Mouse (Mus musculus): Measurements from ENCODE around the gene Myoc. TPM values are rescaled to one million over a fixed set of nuclear protein-coding genes. Genes with fewer than 3 reads are reported as not detected.

Myoc gene
- polyA plus RNA-seq, 1 experiment from 2014 or later, result not detected

DNA sequence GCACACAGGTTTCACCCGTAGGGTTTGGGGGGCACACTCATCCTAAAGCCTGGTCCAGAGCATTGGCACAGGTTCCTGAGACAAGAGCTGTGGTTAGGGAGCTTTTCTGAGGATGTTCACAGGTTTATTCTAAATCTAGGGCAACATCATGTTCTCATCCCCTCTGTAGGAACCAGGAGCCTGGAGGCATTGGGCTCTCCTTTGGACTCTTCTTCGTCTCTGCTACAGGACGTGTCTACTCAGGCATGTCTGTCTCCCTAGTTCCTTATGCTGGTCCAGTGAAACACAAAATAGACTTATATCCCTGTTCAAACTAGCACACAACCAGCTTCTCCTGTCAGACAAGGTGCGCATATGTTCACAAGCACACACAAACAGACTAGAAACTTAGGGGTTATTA, 420 bp upstream of the Myoc start:
- Histone ChIP-seq H3K4me2 (replicated peaks; ENCODE audit: low read depth) (no peak overlapping the region), H3K9me3 (ENCODE audit: control insufficient read depth, low read length) (no peaks in the 10 kb centered on the region), H3K9ac (ENCODE audit: low read length) (no peak overlapping the region), H3K36me3 (ENCODE audit: control insufficient read depth, insufficient read depth, low read length) (no peaks in the 10 kb centered on the region), H3K4me1 (replicated peaks; ENCODE audit: control insufficient read depth, insufficient read depth) (no peaks in the 10 kb centered on the region), H3K4me3 (ENCODE audit: low read depth, low read length) (no peak overlapping the region), H3K27me3 (ENCODE audit: control insufficient read depth, insufficient read depth, low read length) (no peaks in the 10 kb centered on the region), H3K27ac (replicated peaks) (no peak overlapping the region)
- WGBS, result 89% methylated on average over 4 of the region's 4 CpGs
- no peak for DNase-seq (ENCODE audit: low spot score)
- no peak for ATAC-seq (ENCODE audit: low FRiP score, low TSS enrichment)
- TF ChIP-seq EP300 (optimal IDR thresholded peaks at IDR 0.05) (no peak), CTCF (IDR thresholded peaks at IDR 0.05; ENCODE audit: low read depth) (no peak)

DNA sequence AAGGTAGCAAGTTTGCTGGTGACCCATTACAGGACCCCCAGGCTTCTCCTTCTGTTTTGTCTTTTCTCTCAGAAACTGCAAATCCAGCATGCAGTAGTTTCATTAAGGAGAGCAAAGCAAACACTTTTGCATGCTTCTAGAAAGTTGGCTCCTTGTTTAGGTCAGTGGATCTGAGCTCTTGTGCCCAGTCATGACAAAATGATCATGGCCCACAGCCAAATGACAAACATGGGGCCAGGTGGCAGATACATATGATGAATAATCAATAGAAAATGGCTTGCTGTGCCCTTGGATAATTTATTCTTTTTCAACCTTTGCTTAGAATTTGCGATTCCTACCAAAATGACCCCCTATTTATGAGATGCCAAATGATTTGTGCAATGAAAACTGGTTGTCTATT, 906 bp downstream of the Myoc start:
- 83% methylated on average over 1 of the region's 1 CpGs for WGBS
- TF ChIP-seq EP300 (optimal IDR thresholded peaks at IDR 0.05), result no peak
- no peak for TF ChIP-seq CTCF (IDR thresholded peaks at IDR 0.05; ENCODE audit: low read depth)

DNA sequence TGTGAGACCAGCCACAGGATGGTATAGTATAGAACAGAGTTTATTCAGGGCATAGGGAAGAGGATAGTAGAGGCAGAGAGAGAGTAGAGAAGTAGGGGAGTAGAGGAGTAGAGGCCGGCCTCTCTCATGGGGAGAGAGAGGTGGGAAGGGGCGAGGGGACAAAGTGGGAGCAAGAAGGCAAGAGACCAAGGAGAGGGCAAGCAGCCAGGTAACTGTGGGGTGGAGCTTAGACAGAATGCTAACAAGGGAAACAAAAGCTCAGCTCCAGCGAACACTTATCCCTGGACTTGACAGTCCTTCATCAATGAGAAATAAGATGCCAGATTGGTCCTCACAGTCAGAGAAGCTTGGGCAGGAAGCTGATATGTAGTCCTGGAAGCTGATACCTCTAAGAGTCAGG, 3.6 kb downstream of the Myoc start:
- 80% methylated on average over 3 of the region's 3 CpGs for WGBS
- no peak overlapping the region for H3K9ac ChIP-seq (ENCODE audit: low read length)

More for the DNA sequence above, 906 bp downstream of the Myoc start:
- no peak for DNase-seq (ENCODE audit: low spot score)
- no peak overlapping the region for H3K27ac ChIP-seq (replicated peaks)
- no peak overlapping the region for H3K4me3 ChIP-seq (ENCODE audit: low read depth, low read length)
- no peaks in the 10 kb centered on the region for H3K36me3 ChIP-seq (ENCODE audit: control insufficient read depth, insufficient read depth, low read length)
- no peaks in the 10 kb centered on the region for H3K9me3 ChIP-seq (ENCODE audit: control insufficient read depth, low read length)
- no peak for ATAC-seq (ENCODE audit: low FRiP score, low TSS enrichment)
- H3K27me3 ChIP-seq (ENCODE audit: control insufficient read depth, insufficient read depth, low read length), result no peaks in the 10 kb centered on the region
- peaks cover 2% of the 10 kb centered on the region; the same call in 1 of the 2 replicates for H3K4me1 ChIP-seq (replicated peaks; ENCODE audit: control insufficient read depth, insufficient read depth)
- no peak overlapping the region for H3K9ac ChIP-seq (ENCODE audit: low read length)
- H3K4me2 ChIP-seq (replicated peaks; ENCODE audit: low read depth), result no peak overlapping the region

DNA sequence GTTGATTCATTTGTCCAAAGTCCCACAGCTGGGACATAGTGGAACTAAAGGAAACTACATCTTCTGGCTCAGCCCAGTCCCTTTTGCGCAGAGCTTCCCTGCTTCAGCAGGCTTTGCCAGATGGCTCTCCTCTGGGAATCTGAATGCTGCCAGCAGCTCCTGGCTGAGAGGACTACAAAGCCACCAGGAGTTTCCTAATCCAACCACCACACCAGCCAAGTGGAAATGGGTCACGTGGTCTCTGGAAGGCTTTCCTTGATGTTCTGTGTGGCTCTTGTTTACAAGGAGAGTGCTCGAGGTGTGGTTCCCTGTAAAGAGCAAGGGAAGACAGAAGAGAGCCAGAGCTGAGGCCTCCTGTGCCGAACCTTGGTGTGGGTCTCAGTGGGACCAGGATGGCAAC, 4.8 kb downstream of the Myoc start:
- peaks cover 2% of the 10 kb centered on the region; the same call in 1 of the 2 replicates for H3K4me1 ChIP-seq (replicated peaks; ENCODE audit: control insufficient read depth, insufficient read depth)
- H3K9me3 ChIP-seq (ENCODE audit: control insufficient read depth, low read length), result no peaks in the 10 kb centered on the region
- no peak for ATAC-seq (ENCODE audit: low FRiP score, low TSS enrichment)
- no peak for DNase-seq (ENCODE audit: low spot score)
- H3K36me3 ChIP-seq (ENCODE audit: control insufficient read depth, insufficient read depth, low read length), result no peaks in the 10 kb centered on the region
- H3K4me3 ChIP-seq (ENCODE audit: low read depth, low read length), result no peak overlapping the region
- H3K27ac ChIP-seq (replicated peaks), result no peak overlapping the region
- TF ChIP-seq CTCF (IDR thresholded peaks at IDR 0.05; ENCODE audit: low read depth), result no peak
- no peak for TF ChIP-seq EP300 (optimal IDR thresholded peaks at IDR 0.05)
- WGBS, result 21% methylated on average over 4 of the region's 4 CpGs
- H3K27me3 ChIP-seq (ENCODE audit: control insufficient read depth, insufficient read depth, low read length), result no peaks in the 10 kb centered on the region
- H3K4me2 ChIP-seq (replicated peaks; ENCODE audit: low read depth), result no peak overlapping the region
- no peak overlapping the region for H3K9ac ChIP-seq (ENCODE audit: low read length)

More for the DNA sequence above, 3.6 kb downstream of the Myoc start:
- Histone ChIP-seq H3K4me1 (replicated peaks; ENCODE audit: control insufficient read depth, insufficient read depth) (peaks cover 2% of the 10 kb centered on the region; the same call in 1 of the 2 replicates), H3K9me3 (ENCODE audit: control insufficient read depth, low read length) (no peaks in the 10 kb centered on the region), H3K27me3 (ENCODE audit: control insufficient read depth, insufficient read depth, low read length) (no peaks in the 10 kb centered on the region), H3K36me3 (ENCODE audit: control insufficient read depth, insufficient read depth, low read length) (no peaks in the 10 kb centered on the region), H3K4me3 (ENCODE audit: low read depth, low read length) (no peak overlapping the region), H3K27ac (replicated peaks) (no peak overlapping the region), H3K4me2 (replicated peaks; ENCODE audit: low read depth) (no peak overlapping the region)
- DNase-seq (ENCODE audit: low spot score) (no peak), ATAC-seq (ENCODE audit: low FRiP score, low TSS enrichment) (no peak)
- TF ChIP-seq EP300 (optimal IDR thresholded peaks at IDR 0.05) (no peak), CTCF (IDR thresholded peaks at IDR 0.05; ENCODE audit: low read depth) (no peak)

DNA sequence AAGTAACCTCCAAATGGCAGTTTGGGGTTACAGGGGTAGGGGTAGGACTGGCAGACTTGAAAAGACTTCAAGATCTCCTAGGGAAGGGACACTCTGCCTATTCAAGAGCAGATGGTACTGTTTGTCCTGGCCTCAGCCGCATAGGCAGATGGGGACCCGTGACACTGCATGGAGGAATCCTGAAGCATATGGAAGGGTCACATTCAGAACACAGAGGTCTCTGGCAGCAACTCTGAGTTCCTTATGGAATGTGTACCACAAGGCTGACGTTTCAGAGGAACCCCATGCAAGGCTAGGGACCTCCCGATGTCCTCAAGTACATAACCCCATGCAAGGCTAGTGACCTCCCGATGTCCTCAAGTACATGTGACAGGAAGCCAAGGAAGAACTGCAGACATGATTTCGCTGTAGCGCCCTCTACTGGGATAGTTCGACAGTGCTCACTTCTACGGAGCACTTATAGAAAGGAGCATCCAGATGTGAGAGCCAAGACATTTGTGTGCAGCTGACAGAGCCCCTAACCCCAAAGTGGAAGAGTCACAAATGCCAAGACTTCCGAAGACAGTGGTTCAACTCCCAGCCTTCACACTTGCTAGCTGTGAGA, 7.2 kb downstream of the Myoc start:
- DNase-seq (ENCODE audit: low spot score) (no peak), ATAC-seq (ENCODE audit: low FRiP score, low TSS enrichment) (no peak)
- Histone ChIP-seq H3K36me3 (ENCODE audit: control insufficient read depth, insufficient read depth, low read length) (no peaks in the 10 kb centered on the region), H3K4me1 (replicated peaks; ENCODE audit: control insufficient read depth, insufficient read depth) (peaks cover 2% of the 10 kb centered on the region; the same call in 1 of the 2 replicates), H3K9me3 (ENCODE audit: control insufficient read depth, low read length) (no peaks in the 10 kb centered on the region), H3K27me3 (ENCODE audit: control insufficient read depth, insufficient read depth, low read length) (no peaks in the 10 kb centered on the region), H3K27ac (replicated peaks) (no peak overlapping the region), H3K4me2 (replicated peaks; ENCODE audit: low read depth) (no peak overlapping the region), H3K4me3 (ENCODE audit: low read depth, low read length) (no peak overlapping the region), H3K9ac (ENCODE audit: low read length) (no peak overlapping the region)
- TF ChIP-seq CTCF (IDR thresholded peaks at IDR 0.05; ENCODE audit: low read depth) (peak; percentile 43), EP300 (optimal IDR thresholded peaks at IDR 0.05) (no peak)
- 79% methylated on average over 10 of the region's 10 CpGs for WGBS

DNA sequence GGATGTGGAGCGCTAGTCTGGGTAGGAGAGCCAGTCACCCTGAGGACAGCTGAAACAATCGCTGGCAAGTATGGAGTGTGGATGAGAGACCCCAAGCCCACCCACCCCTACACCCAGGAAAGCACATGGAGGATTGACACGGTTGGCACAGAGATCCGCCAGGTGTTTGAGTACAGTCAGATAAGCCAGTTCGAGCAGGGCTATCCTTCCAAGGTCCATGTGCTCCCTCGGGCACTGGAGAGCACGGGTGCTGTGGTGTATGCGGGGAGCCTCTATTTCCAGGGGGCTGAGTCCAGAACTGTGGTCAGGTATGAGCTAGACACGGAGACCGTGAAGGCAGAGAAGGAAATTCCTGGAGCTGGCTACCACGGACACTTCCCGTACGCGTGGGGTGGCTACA, 9.5 kb downstream of the Myoc start:
- Histone ChIP-seq H3K9me3 (ENCODE audit: control insufficient read depth, low read length) (no peaks in the 10 kb centered on the region), H3K27ac (replicated peaks) (no peak overlapping the region), H3K9ac (ENCODE audit: low read length) (no peak overlapping the region), H3K36me3 (ENCODE audit: control insufficient read depth, insufficient read depth, low read length) (no peaks in the 10 kb centered on the region), H3K4me3 (ENCODE audit: low read depth, low read length) (no peak overlapping the region), H3K4me1 (replicated peaks; ENCODE audit: control insufficient read depth, insufficient read depth) (peaks cover 2% of the 10 kb centered on the region; the same call in 1 of the 2 replicates), H3K27me3 (ENCODE audit: control insufficient read depth, insufficient read depth, low read length) (no peaks in the 10 kb centered on the region), H3K4me2 (replicated peaks; ENCODE audit: low read depth) (no peak overlapping the region)
- 88% methylated on average over 14 of the region's 14 CpGs for WGBS
- DNase-seq (ENCODE audit: low spot score) (no peak), ATAC-seq (ENCODE audit: low FRiP score, low TSS enrichment) (no peak)
- TF ChIP-seq EP300 (optimal IDR thresholded peaks at IDR 0.05) (no peak), CTCF (IDR thresholded peaks at IDR 0.05; ENCODE audit: low read depth) (no peak)

Measured in stomach, postnatal 0 days (tissue).